Mouse (Mus musculus) 416B (cell line): ENCODE measurements around the gene Psme1.

ENCODE experiments used
- DNase-seq: peaks from one replicate; pipeline ENCODE4 v3.0.0; 2011; ENCODE audit warnings: low read depth

Psme1 gene

GRCm38 (mm10) chr14:55598521-55599390 is 20.8 kb downstream of the Psme1 start:
- no peak for DNase-seq

- no peak for DNase-seq
Observed at GRCm38 (mm10) chr14:55603271-55603632, 25.3 kb downstream of the Psme1 start, which contains the start of gene Irf9. Gene Irf9 (plus strand): TSS chr14:55603571.

- DNase-seq: peak; percentile 97
Observed at GRCm38 (mm10) chr14:55603633-55604576, 26.0 kb downstream of the Psme1 start.

GRCm38 (mm10) chr14:55604823-55605222 is 26.9 kb downstream of the Psme1 start:
- DNase-seq: no peak

GRCm38 (mm10) chr14:55605743-55606459 is 28.0 kb downstream of the Psme1 start:
- no peak for DNase-seq

- no peak for DNase-seq
Observed at GRCm38 (mm10) chr14:55608339-55608738, 30.4 kb downstream of the Psme1 start.

- no peak for DNase-seq
Observed at GRCm38 (mm10) chr14:55613346-55613745, 35.4 kb downstream of the Psme1 start.

GRCm38 (mm10) chr14:55614565-55615178 is 36.7 kb downstream of the Psme1 start:
- DNase-seq: no peak

GRCm38 (mm10) chr14:55615876-55616275 is 38.0 kb downstream of the Psme1 start:
- DNase-seq: no peak

- no peak for DNase-seq
Observed at GRCm38 (mm10) chr14:55616844-55617243, 38.9 kb downstream of the Psme1 start.

GRCm38 (mm10) chr14:55617822-55618221 is 39.9 kb downstream of the Psme1 start, which contains the start of gene Rec8:
Gene Rec8 (plus strand): TSS chr14:55618037.
- no peak for DNase-seq

GRCm38 (mm10) chr14:55618486-55619195 is 40.7 kb downstream of the Psme1 start:
- DNase-seq: peak; percentile 80

- no peak for DNase-seq
Observed at GRCm38 (mm10) chr14:55628077-55628827, 50.3 kb downstream of the Psme1 start.

- peak; percentile 46 for DNase-seq
Observed at GRCm38 (mm10) chr14:55629312-55629711, 51.4 kb downstream of the Psme1 start.
